Mouse (Mus musculus) splenic B cell, adult 2 months (primary cell): ENCODE measurements around the gene Ccdc6.
A peak's percentile ranks its signal among the peaks of the same experiment; 100 is the strongest.

Experiments used
- DNase-seq: peaks from one replicate; pipeline ENCODE4 v3.0.0-alpha.2; 2011; ENCODE audit warnings: low read depth, low spot score
- H3K27me3 ChIP-seq: 2 replicates; pipeline ENCODE4 v1.6.1; 2012; ENCODE audit warnings: mild to moderate bottlenecking, low read length, moderate library complexity, mixed read lengths; ENCODE audit not compliant: control insufficient read depth, poor library complexity, insufficient read depth, severe bottlenecking
- H3K36me3 ChIP-seq: 2 replicates; pipeline ENCODE4 v1.6.1; 2012; ENCODE audit warnings: mild to moderate bottlenecking, low read length, moderate library complexity, mixed read lengths; ENCODE audit not compliant: control insufficient read depth, poor library complexity, insufficient read depth, severe bottlenecking

Ccdc6 gene

GRCm38 (mm10) chr10:70096366-70097188 lies at the start of gene Ccdc6:
Gene Ccdc6 (plus strand): TSS chr10:70097121.
- H3K36me3 ChIP-seq: no peaks in the 10 kb centered on the region
- no peaks in the 10 kb centered on the region for H3K27me3 ChIP-seq
- DNase-seq: peak; percentile 83

DNA sequence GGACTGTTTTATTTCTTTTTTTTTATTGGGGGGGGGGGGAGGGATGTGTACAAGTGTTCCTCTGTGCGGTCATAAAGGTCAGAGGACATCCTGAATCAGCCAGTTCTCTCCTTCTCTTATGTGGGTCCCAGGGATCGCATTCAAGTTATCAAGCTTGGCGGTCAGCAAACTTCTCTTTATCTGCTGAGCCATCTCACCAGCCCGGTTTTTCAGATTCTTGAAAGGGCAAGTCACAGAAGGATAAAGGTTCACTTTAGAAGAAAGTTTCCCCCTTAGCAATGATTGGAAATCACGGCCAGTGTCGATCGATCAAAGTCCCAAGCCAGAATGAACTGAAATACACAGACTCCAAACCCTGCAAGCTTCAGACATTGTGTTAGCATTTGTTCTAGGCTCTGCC lies 47.1 kb upstream of the Ccdc6 start:
- no peaks in the 10 kb centered on the region for H3K36me3 ChIP-seq
- DNase-seq: no peak
- no peaks in the 10 kb centered on the region for H3K27me3 ChIP-seq

GRCm38 (mm10) chr10:70055291-70055690 lies 41.6 kb upstream of the Ccdc6 start:
- DNase-seq: no peak
- no peaks in the 10 kb centered on the region for H3K36me3 ChIP-seq

GRCm38 (mm10) chr10:70057064-70057463 lies 39.9 kb upstream of the Ccdc6 start:
- no peaks in the 10 kb centered on the region for H3K27me3 ChIP-seq
- DNase-seq: no peak

More at GRCm38 (mm10) chr10:70055291-70055690, 41.6 kb upstream of the Ccdc6 start:
- no peaks in the 10 kb centered on the region for H3K27me3 ChIP-seq

GRCm38 (mm10) chr10:70060021-70060688 lies 36.8 kb upstream of the Ccdc6 start:
- no peak for DNase-seq
- Histone ChIP-seq H3K36me3 (no peaks in the 10 kb centered on the region), H3K27me3 (no peaks in the 10 kb centered on the region)

More at GRCm38 (mm10) chr10:70057064-70057463, 39.9 kb upstream of the Ccdc6 start:
- no peaks in the 10 kb centered on the region for H3K36me3 ChIP-seq

DNA sequence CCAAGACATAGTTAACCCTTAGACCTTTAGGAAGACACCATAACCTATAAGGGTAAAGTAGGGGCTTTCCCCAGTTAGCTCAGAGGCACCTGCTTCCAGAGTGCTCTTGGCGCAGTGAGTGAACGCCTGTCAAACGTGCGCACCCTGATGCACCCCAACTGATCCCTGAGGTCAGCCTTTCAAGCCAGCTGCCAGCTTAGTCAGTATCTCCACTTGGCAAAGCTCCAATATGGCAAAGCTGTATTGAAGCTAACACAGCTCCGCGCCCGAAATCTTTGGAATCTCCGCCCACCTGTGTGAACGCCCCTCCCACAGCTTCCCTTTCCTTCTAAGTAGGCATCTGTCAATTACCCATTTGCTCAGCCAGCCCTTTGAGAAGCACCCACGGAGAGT lies 36.2 kb upstream of the Ccdc6 start:
- H3K36me3 ChIP-seq: no peaks in the 10 kb centered on the region
- H3K27me3 ChIP-seq: no peaks in the 10 kb centered on the region
- DNase-seq: no peak

DNA sequence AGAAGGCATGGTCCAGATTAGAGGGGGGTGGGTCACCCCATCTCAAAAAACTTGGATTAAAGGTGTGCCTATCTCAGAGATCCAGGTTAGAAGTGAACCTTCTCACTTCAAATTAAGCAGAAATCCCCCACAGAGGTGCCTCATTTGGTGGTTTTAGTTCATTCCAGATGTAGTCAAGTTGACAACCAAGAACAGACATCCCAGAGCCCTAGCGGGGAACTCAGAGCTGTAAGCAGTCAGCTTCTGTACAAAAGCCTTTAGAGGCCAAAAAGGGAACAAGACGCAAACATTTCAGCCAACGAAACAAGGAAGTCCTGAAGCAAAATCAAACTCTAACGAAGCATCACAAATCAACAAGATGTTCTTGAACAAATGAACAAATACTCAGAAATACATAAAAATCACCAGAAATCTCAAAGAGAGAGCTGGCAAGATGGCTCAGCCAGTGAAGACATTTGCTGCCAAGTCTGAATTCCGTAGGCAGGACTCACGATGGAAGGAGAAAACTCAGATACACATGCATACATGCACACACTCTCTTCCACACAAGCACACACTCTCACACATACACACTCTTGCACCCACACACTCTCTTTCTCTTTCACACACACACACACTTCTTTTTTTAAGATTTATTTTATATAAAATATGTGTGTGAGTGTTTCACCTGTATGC lies 32.9 kb upstream of the Ccdc6 start:
- no peaks in the 10 kb centered on the region for H3K27me3 ChIP-seq
- peak; percentile 26 for DNase-seq

DNA sequence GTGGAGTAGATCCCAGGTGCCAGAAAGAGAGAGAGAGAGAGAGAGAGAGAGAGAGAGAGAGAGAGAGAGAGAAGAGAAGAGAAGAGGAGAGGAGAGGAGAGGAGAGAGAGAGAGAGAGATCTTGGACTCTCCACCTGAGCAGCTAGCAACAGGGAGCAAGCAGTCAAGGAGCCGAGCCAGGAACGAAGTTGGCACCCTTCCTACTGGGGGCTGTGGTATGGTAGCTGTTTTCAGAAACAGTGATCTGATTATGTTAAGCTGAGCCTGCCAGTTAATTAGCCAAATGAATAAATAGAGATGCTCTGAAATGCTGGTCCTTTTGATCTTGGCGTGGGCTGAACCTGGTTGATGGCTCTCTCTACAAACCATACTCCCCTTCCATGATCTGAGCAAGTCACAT lies 31.7 kb upstream of the Ccdc6 start:
- H3K36me3 ChIP-seq: no peaks in the 10 kb centered on the region
- no peaks in the 10 kb centered on the region; the same call in 1 of the 2 replicates for H3K27me3 ChIP-seq
- DNase-seq: no peak

More for the DNA sequence above, 32.9 kb upstream of the Ccdc6 start:
- no peaks in the 10 kb centered on the region for H3K36me3 ChIP-seq

GRCm38 (mm10) chr10:70066497-70067168 lies 30.3 kb upstream of the Ccdc6 start:
- no peak for DNase-seq
- Histone ChIP-seq H3K36me3 (no peaks in the 10 kb centered on the region), H3K27me3 (no peaks in the 10 kb centered on the region; the same call in 1 of the 2 replicates)

GRCm38 (mm10) chr10:70067169-70068115 lies 29.5 kb upstream of the Ccdc6 start:
- no peaks in the 10 kb centered on the region; the same call in 1 of the 2 replicates for H3K27me3 ChIP-seq
- no peaks in the 10 kb centered on the region for H3K36me3 ChIP-seq
- no peak for DNase-seq

DNA sequence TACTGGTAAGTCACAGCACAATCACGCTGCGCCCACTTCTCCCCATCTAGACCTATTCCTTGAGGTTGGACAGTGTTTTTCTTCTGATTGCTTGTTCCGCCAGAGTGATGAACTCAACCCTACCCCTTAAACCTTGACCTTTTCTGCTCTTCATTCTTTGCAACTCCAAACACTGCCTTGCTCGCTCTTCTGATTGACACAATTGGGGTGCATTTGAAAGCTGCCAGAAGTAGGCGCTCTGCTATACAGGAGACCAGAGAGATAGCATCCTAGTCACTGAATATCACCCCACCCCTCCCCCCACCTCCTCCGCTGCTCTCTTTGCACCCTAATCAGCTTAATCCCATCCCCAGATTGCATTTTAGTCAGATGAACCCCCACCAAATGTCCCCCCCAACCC lies 27.6 kb upstream of the Ccdc6 start:
- H3K27me3 ChIP-seq: no peaks in the 10 kb centered on the region; the same call in 1 of the 2 replicates
- DNase-seq: no peak

DNA sequence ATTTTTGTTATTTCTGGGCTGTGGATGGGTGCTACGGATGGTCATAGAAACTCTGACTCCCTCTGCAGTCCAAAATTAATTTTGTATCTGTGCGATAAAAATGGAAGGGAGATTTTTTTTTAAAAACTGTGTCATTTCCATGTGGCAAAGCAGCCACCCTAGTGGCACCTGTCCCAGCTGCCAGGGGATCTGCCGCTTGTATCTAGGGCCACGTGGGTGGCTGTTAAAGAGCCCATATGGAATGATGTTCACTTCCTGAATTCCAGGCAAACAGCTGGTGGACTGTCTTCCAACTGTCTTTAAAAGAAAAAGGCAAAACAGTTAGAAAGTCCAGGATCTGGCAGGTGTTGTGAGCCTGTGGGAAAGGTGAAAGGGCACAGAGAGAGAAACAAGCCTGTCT lies 25.6 kb upstream of the Ccdc6 start:
- DNase-seq: no peak
- Histone ChIP-seq H3K27me3 (no peaks in the 10 kb centered on the region; the same call in 1 of the 2 replicates), H3K36me3 (no peaks in the 10 kb centered on the region)

More for the DNA sequence above, 27.6 kb upstream of the Ccdc6 start:
- no peaks in the 10 kb centered on the region for H3K36me3 ChIP-seq

DNA sequence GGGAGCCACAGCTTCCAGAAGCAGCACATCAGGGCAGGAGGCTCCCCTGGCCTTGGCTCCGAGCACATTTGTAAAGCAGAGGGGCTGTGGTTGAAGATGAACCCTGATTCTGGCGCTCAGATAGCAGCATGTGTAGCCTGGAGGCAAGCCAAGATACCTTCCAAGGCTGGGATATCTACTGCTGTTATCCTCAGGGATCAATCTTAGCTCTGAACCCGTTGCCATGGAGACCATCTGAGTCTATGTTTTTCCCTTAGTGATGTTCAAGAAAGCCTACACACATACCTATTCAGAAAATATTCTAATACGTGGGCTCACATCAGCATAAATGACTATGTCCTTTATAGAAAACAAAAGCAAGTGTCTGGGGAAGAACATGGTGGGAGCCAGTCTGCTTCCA lies 19.5 kb upstream of the Ccdc6 start:
- DNase-seq: no peak
- Histone ChIP-seq H3K27me3 (no peaks in the 10 kb centered on the region), H3K36me3 (no peaks in the 10 kb centered on the region)
